Mouse (Mus musculus) frontal cortex, adult (tissue): ENCODE data around the gene Strada.

Source experiments
- ATAC-seq: cut with Nextera tagmentation; 2 replicates; pipeline ENCODE4 v1.9.2; 2017; ENCODE audit warnings: mild to moderate bottlenecking, moderate library complexity, mixed read lengths; ENCODE audit not compliant: low TSS enrichment

The Strada gene

DNA sequence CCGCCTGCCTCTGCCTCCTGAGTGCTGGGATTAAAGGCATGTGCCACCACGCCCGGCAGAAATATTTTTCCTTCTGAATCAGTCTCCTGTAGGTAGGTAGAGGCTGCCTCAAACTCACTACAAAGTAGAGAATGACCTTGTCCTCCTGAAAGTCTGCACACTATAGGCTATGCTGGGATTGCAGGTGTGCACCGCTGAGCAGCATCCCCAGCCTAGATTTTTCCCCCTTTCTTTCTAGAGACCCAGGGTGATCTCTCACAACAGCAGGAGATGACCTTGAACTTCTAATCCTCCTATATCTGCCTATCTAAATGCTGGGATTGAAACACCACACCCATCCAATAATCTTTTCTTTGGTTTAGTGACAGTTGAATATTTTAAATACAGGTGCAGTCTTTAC, 14.6 kb downstream of the Strada start:
- ATAC-seq: no peak

DNA sequence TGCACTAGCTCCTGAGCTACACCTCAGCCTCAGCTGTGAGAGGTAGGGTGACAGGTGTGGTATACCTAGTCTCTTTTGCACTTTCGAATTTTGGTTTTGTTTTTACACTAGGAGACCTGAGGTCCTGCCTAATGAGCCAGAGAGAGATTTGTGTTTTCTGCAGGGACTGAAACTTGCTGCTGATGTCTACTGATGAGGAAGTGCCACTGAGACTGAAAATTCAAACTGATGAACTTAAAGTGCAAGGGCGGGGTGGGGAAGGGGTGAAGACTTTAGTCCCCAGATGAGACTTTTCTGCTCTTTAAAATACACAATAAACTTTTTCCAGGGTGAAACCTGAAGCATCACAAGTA, 21.5 kb downstream of the Strada start:
- no peak for ATAC-seq

DNA sequence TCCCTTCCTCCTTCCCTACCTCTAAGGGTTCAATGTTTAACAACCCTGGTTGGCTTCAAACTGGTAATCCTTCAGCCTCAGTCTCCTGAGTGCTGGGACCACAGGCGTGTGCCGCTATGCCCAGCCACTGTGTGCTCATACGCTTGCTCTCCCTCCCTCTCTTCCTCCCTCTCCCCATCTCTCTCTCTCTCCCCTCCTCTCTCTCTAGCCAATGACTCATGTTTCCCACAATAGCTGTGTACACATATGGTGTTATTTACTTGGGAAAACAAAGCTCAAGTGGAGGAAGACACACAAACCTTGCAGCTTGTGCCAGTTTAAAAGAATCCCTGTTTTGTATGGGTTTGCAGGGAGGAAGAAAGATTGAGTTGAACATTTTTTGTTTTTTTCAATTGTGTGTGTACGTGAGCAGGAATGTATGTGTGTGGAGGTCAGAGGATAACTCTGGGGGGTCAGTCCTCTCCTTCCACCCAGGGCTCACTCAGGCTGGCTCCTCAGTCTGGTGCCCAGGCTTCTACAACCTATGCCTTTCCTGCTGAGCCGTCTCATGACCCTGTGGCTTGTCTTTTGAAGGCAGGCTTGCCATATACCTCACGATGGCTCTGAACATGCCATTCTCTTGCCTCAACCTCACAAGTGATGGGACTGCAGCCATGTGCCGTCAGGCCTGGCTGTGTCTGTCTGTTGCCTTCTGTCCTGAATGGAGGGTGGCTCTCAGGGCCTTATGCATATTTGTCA, 22.1 kb downstream of the Strada start:
- ATAC-seq: peak; percentile 75

DNA sequence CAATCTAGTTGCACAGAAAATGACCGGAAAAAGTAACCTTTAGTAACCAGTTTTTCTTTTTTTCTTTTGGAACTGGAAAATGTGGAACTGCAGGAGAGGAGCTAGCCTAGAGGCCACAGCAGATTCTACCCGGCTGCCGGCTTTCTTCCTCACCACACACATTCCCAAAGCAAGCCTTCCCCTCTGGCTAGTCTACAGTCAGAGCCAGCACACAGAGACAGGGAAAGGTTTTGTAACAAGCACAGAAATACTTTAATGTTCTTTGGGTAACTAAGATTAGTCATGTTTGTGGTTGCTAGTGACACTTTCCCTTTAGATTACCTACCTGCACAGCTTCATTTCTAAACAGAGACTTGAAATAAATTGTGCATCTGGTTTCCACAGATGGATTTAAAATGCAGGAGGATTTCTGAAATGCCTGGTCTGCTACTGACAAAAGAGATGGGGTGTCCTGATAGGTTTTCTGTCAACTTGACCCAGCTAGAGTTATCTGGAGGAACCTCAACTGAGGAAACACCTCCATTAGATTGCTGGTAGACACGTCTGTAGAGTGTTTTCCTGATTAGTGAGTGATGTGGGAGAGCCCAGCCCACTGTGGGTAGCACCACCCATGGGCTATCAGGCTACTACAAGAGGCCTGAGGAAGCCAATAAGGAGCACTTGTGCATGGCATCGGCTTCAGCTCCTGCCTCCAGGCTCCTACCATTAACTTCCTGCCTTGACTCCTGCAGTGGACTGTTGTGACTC, 23.8 kb downstream of the Strada start:
- peak; percentile 62 for ATAC-seq

DNA sequence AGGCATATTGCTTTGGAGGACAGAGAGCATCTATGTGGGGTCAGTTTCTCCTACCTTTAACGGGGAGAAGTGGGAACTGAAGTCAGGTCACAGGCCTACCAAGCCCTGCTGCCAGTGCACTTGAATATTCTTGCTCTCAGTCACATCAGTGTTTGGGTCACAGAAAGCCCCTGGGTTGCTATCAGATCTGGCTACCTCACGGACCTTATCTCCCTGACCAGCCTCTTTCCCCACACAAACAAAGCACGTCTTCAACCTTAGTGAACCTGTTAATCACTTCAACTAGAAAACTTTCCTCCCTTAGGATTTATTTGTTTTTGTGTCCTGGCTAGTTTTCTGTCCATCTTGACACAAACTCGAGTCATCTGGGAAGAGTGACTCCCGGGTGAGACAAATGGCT, 25.6 kb downstream of the Strada start:
- ATAC-seq: no peak

DNA sequence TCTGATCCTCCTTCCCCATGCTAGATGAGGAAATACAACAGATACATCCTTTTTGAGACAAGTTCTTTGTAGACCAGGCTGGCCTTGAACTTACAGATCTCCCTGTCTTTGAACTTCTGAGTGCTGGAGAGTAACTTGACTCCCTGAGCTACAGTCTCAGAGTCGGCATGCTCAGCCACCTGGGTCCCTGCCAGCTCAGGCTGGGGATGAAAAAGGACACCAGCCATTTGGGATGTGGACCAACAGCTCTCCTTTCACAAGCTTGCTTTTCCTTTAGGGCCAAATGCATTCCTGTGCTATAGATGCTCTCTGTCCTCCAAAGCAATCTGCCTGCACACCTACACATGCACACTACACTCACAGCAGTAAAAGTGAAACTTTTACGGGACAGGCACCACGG, 26.9 kb downstream of the Strada start:
- ATAC-seq: no peak; the same call in 1 of the 2 replicates

DNA sequence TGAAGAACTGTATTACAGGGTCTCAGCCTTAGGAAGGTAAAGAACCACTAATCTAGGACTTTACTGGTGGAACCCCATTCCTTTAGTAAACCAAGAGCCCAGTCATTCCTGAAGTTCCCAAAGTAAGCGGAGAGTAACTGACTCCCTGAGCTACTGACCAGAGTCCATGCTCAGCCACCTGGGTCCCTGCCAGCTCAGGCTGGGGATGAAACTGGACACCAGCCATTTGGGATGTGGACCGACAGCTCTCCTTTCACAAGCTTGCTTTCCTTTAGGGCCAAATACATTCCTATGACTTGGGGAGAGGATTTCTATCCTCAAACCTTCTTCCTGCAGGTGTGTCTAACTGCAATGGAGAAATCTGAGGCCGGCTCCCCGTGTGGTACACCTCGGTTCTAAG, 27.6 kb downstream of the Strada start:
- no peak for ATAC-seq

DNA sequence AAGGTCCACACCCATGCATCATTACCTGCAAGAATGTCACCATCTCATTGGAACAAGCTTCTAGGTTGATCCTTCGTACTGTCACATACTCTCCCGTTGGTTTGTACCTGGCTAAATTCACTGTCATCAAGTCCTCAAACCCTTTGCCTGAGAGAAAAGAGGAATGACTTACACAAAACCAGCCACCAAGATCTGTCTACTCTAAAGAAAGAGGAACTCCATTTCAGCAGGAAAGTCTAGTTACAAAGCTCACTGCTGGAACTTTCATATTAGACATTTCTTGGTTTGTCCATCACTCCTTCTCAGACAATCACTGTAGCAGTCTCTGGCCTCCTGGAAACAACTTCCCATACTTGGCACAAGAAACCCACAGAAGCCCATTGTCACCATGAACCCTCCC, 28.7 kb downstream of the Strada start:
- ATAC-seq: no peak

DNA sequence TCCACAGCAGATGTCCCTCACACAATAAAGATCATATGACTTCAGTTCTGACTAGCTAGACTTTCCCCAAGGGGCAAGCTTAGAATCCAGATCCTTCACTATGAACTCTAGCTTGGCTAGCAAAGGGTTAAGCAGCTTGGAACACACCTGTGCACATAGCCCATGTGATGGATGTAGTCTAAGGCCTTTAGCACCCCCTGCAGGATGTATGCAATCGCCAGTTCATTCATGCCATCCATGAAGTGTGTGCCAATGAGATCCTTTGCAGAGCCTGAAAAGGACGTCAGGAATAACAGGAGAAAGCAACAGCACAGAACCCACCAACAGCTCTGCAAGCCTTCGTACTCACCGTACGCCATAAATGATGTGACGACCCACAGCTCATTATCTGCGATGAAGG, 31.2 kb downstream of the Strada start:
- ATAC-seq: no peak

DNA sequence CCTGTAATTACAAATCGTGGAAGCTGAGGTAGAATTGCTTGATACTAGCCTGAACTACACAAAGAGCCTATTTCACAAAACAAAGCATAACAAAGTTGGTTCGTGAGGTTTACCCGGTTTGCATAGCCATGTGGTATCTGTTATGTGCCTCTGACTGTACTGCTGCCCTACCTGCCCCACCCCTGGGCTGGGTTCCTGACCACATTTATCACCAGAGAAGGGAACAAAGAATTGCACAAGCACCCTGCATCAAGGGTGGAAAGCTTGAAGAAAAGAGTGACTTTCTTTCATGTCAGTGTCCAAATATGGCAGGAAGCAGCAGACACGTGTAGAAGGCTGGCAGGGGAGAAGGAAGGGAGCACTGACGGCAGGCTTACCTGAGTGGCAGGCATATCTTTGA, 34.5 kb downstream of the Strada start:
- no peak for ATAC-seq

DNA sequence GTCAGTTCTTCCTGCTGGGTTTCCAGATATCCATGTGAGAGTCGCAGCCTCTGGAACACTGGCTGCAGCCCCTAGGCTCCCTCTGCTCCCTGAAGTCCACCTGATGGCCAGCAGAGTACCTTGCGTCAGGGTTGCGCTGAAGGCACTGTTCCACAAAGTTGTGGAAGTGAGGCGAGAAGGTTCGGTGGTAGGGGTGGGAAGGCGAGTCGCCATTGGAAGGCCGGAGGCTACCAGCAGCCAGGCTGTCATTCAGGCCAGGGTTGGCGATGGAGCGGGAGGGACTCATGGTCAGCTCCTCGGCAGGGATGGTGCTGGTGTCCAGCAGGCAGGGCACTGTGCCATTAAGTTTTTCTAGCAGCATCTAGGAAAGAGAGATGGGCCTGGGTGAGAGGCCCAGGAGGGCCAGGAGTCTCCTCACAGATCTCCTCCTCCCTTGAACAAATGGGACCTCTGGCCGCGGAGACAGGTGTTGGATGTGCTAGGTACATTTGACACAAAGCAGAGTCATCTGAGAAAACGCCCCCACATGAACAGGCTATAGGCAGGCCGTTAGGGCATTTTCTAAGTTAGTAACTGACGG, 37.3 kb downstream of the Strada start:
- ATAC-seq: no peak

DNA sequence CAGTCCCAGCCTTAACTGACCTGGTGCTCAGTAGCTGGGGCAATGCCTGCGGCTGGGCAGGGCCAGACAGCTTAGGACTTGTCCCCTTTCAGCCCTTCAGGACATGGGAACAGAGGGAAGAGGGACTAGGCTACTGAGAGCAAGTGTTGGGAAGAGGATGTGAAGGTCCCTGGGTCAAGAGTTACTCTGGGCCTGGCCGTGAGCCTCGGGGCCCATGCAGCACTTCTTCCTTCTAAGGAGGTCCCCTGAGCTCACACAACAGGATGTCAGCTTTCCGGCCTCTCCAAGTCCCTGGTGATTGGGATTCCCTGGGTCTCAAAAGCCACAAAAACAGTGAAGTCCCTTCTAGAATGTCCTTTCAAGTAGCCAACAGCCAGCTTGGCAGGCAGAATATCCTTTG, 38.4 kb downstream of the Strada start:
- ATAC-seq: no peak

DNA sequence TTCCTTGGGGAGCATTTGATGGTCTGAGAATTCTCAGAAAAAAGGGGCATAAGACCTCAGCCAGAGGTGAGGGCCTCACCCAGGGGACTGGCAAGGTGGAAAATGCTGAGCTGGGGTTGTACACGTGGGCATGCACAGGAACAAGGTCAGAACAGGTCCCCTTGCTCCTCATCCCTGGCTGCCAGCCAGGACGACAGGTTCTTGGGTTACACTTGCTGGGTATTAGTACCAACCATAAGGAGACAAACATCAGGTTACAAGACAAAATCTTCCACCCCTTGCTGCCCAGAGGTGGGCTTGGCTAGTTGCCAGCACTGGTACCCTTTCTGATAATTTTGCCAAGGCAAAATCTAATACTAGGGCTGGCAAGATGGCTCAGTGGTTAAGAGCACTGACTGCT, 39.7 kb downstream of the Strada start:
- no peak for ATAC-seq

DNA sequence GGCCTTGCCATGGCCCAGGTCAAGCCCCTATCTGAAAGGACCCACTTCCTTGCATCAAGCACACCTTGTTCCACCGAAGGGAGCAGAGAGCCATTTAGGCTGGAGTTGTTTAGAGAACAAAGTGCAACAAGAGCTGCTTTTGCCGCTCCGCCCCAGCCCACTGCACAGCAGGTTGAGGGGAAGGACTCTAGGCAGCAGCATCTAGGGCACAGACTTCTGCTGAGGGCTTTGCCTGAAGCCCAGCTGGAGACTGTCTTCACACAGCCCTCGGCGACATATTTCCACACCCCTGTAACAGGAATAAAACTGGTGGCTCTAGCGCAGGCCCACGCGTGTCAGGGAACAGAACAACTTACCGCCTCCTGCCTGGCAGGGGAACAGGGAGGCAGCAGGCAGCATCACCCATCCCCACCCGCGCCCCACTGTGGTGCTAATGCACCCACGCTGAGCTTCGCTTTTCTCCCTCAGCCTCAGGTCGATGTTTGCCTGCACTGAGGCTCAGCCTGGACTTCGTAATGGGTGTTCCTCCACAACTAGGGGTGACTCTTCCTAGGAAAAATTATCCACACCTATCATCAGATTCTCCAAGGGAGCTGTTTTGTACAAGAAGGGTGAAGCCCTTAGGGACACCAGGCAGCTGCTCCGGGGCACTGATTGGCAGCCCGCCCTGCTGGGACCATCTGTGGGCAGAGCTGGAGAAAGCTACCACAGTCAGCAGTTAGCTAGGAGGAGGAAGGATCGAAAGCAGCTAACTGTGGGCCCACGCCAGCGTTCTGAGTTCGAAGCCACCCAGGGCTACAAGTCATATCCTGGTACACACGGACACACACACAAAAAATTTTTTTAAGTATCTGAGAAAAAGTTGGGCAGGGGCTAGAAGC, 40.9 kb downstream of the Strada start, which contains the start of the genes Gm10840 and Limd2:
Gm10840 (plus strand) TSS at position 10 of the 881 bp plus-strand sequence.
Limd2 (minus strand) TSS at position 20 of the 881 bp plus-strand sequence.
- peak; percentile 68 for ATAC-seq

DNA sequence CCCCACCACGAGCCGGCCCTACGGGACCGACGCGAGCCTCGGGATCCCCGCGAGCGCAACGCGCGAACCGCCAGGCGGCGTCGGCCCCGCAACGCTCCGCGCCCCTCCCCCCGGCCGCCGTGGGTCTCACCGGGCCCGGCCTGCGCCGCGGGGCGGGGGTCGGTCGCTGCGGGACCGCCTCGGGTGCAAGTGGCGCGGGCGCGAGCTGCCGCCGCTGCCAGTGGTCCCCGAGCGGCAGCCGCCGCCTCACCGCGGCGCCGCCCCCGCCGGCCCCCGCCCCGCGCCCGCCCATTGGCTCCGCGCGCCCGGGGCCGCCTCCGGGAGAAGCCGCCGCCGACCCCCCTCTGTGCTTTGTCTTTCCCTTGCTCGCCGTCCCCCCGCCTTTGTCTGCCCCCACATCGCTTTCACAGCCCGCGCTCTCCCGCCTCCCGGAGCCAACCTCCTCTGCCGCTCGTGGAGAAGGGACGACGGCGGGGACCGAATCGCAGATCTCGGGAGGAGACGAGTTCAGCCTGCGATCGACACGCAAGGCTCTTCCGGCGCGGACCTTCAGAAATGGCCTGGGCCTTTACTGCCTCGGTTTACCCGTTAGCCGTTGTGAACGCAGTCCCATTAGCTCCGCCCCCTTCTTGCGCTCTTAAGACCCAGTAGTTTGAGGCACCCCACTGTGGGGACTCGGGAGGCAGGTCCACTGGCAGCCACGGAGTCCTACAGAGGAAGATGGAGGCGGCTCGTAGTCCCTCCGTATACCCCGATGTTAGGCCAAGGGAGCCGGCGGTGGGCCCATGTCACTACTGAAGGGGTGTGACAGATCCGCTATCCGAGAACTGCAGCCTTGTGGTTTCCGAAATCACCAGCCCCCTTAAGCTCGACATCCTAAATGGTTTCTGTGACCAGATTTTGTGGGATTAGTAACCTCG, 41.8 kb downstream of the Strada start:
- ATAC-seq: peak; percentile 33

DNA sequence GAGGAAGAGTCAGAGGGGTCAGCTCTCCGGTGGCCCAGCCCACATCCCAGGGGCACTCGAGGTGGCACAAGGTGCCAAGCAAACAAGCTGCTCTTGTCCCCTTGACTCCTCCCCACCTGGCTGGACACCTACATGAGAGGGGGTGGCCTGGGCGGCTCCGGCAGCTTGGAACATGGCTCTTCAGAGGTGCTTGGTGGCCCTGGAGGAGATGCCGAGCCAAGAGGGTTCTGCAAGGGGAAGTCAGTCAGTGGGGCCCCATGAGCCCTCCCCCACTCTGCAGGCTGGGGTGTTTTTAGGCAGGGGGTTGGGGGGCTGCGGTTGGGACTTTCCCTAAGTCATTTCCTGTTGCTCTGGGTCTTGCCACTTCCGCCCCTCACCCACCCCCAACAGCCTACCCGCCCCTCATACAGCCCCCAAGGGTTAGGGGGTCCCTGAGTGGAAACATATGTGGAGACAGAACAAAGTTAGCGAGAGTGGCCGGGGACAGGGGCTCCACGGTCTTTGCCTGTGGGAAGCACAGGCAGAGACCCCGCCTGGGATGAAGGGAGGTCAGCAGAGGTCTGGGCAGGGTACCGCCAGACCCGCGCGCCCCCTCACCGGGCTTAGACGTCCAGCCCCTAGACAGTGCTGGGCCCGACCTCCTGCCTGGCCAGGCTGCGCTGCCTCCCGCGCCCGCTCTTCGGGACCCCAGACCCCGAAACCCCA, 42.6 kb downstream of the Strada start:
- no peak for ATAC-seq

DNA sequence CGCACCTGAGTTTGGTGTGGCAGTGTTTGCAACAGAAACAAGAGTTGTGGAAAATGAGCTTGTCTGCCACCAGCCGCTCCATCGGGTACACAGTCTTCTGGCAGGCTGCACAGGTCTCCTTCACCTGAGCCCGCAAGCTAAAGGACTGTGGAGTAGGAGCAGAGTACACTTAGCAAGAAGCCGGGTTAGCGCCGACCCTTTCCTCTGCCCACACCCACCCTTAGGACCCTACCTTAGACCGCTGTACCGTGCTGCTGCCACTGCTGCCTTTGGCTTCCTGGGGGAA, 43.1 kb downstream of the Strada start:
- ATAC-seq: no peak

DNA sequence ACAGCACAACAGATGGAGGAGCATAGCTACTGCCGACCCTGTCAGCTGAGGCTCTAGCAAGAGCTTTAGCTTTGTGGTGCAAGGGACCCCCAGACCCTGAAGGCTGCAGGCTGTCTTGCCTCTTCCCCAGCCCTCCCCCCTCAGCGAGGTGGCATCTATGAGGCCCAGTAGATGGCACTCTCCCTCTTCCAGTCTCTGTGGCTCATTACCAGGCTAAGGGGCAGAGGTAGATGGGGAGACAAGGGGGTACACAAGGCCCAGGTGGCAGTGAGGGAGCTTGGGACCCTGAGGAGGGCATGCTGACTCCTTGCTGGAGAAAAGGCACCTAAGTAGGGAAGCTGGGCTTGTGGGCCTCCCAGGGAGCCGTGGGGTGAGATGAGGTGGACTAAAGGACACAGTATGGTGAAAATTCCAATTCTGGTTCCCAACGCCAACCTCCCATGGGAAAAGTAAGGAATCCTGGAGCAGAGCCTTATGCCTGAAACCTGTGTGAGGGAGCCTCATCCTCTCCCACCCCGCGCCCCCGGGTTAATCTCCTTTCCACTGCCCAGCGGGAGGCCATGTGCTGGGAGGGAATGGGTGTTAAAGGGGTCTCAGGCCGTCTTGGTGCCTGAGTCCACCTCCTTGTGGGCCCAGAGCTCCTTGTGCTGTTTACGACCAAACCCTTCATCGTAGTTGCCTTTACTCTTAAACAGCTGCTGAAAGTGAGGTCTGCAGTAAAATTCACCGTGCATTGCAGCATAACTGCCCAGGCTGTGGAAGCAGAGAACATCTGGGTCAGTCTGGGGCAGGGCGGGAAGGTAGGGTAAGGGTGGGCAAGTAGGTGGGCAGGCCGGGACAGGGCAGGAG, 43.7 kb downstream of the Strada start:
- peak; percentile 22; the same call in 1 of the 2 replicates for ATAC-seq

DNA sequence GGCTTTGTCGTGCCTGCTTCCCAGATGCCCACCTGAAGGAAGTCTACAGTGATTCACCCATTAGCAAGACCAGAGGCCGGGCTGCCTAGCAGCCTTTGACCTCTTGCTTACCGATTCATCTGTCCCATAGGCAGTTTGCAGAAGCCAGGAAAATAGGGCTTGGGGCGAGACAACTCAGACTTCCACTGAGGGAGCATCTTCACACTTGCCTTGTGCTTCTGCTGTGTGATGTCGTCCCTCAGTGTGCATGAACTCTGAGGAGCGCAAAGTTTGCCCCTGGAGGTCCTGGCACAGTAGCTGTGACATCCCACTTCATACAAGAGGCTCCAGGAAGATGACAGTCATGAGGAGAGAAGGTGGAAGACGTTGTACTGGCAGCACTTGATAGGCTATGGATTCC, 44.8 kb downstream of the Strada start:
- no peak for ATAC-seq

DNA sequence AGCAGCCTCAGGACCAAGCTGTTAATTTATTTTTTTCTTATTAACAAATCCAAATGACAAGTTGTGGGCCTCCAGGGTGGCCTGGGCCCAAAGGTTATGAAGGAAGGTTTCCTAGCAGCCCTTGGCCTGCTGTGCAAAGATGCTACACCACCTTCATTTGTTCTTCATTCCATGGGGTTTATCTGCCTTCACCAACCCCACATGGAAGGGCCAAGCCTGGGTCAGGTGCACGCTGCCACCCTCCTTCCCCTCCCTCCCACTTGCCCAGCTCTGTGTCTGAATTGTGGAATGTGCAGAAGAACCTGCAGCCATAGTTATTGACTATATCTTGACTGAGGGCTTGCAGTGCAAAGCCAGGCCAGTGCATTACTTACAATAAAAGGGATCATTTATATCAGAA, 45.7 kb downstream of the Strada start:
- ATAC-seq: no peak
